Mouse (Mus musculus): ENCODE measurements around the gene Neurl3. TPM values are rescaled to one million over a fixed set of nuclear protein-coding genes. Genes with fewer than 3 reads are reported as not detected.

Gene Neurl3
- total RNA-seq, 2 experiments from 2014 or later: 0.54 to 0.69 TPM

DNA sequence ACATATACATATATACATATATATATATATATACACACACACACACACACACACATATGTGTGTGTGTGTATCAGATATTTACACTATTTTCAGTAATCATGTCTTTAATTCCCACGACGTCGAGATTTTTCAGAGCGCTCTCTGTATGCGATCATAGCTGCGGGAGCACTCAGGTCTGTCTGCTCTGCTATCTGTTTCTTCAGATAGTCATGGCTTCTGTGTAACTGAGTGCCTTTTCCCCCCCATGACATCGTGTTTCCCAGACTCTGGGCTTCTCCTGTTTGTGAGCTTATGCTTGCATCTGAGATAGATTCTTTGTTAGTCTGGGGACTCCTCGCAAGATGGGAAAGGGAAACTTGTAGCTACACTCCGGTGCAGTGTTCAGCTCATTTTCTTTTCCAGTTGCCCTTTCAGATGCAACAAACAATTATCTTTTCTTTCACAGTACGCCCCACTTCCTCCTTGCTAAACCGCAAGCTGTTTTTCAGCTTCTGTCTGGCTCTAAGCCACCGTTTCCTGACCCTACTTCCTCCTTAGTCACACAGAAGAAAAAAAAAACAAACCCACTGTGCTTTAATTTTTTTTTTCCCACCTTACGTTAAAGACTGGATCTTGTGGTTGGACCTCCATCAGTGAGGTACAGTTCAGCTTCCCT lies 10.5 kb downstream of the Neurl3 start:
- DNase-seq (ENCODE audit: extremely low spot score in 1 of 2, low spot score in 2 of 2): peak; percentile 37 to 70
- intact Hi-C loops (cut with DNase I): no loop called here

GRCm38 (mm10) chr1:36261708-36262504 lies 12.6 kb downstream of the Neurl3 start:
- intact Hi-C loops (cut with DNase I): no loop called here
- DNase-seq (ENCODE audit: extremely low spot score in 1 of 2, low spot score in 2 of 2): no peak

DNA sequence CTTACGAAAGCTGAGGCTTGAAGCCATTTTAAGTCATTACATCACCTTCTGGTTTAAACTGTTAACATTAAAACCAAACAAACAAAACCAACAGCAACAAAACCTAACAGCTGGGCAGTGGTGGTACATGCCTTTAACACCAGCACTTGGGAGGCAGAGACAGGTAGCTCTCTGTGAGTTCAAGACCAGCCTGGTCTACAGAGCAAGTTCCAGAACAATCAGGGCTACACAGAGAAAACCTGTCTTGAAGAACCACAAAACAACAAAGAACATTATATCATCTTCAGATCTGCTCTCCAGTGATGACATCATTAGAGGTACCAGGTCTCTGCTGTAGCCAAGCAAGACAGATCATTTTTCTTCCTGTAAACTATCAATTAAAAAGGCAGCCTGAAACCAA lies 14.1 kb downstream of the Neurl3 start:
- no peak for DNase-seq (ENCODE audit: extremely low spot score in 1 of 2, low spot score in 2 of 2)
- intact Hi-C loops (cut with DNase I): no loop called here

- intact Hi-C loops (cut with DNase I): loop anchor here (10.0 kb wide), 2 partner anchors 404 to 1364 kb away; no protein-coding TSS in a partner anchor
- no peak for DNase-seq (ENCODE audit: extremely low spot score in 1 of 2, low spot score in 2 of 2)
Observed at GRCm38 (mm10) chr1:36259281-36259680, 15.2 kb downstream of the Neurl3 start.

- DNase-seq (ENCODE audit: extremely low spot score in 1 of 2, low spot score in 2 of 2): no peak
- intact Hi-C loops (cut with DNase I): loop anchor here (10.0 kb wide), 2 partner anchors 404 to 1364 kb away; no protein-coding TSS in a partner anchor
Observed at GRCm38 (mm10) chr1:36258631-36259030, 15.8 kb downstream of the Neurl3 start.

GRCm38 (mm10) chr1:36257276-36257675 lies 17.2 kb downstream of the Neurl3 start:
- DNase-seq (ENCODE audit: extremely low spot score in 1 of 2, low spot score in 2 of 2): no peak
- intact Hi-C loops (cut with DNase I): loop anchor here (10.0 kb wide), 2 partner anchors 402 to 1362 kb away; no protein-coding TSS in a partner anchor

DNA sequence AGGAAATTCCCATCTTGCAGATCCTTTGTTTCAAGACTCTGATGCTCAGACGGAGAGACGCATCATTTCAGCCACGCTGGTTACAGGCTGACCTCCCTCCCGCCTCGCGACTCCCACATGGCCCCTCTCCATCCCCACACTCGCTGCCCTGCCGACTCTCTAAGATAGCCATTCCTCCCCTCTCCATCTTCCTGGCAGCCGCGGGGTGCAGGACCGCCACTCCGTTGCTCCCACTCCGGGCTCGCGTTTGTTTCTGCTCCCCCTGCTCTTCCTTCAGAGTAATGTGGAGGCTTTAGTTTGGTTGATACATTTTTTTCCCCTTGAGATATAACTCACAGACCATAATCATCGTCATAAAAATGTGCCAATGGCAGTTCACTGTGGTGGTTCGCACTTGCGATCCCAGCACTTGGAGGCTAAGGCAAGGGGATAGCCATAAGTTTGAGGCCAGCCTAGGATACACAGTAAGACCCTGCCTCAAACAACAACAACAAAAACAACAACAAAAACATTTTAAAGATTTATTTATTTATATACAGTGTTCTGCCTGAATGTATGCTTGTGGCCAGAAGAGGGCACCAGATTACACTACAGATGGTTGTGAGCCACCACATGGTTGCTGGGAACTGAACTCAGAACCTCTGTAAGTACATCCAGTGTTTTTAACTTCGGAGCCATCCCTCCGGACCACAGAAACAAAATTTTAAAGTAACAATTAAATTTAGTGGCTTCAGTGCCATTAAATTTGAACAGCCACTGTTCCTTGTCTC lies 18.4 kb downstream of the Neurl3 start:
- intact Hi-C loops (cut with DNase I): loop anchor here (10.0 kb wide), 2 partner anchors 401 to 1361 kb away; no protein-coding TSS in a partner anchor
- no peak for DNase-seq (ENCODE audit: extremely low spot score in 1 of 2, low spot score in 2 of 2)

DNA sequence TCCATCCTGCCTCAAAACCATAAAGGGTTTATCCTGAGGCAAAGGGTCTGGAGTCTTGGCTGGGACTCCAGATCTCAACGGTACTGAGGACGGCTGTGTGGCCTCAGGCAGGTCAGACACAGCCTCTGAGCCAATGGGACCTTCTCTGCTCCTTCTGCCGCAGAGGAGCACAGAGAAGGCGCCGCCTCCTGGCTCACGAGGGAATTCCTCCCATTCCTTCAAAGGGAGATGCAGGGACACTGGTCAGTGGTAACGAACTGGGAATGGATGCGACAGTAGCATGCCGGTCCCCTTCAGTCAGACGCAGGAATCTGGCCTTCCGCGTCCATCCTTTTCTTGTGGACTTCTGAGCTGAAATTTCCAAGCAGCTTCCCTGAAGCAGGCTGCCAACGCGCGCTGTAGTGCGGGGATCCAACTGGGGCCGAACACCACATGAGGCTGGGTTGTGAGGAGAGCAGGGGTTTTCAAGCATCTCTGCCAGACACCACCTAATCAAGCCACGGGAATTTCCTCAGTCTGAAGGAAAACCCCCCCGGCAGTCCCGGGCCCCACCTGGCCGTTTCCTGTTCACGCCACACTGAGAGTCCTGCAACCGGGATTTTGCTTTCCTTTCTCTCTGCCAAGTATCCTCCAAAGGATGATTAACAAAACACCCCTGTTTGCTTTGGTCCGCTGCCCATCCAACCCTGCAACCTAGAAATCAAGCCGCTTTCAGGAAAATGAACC lies 19.7 kb downstream of the Neurl3 start:
- peak in 1 of 2 experiments; percentile 72 for DNase-seq (ENCODE audit: extremely low spot score in 1 of 2, low spot score in 2 of 2)
- intact Hi-C loops (cut with DNase I): loop anchor here (10.0 kb wide), 2 partner anchors 400 to 1360 kb away; no protein-coding TSS in a partner anchor

GRCm38 (mm10) chr1:36252791-36253190 lies 21.7 kb downstream of the Neurl3 start:
- DNase-seq (ENCODE audit: extremely low spot score in 1 of 2, low spot score in 2 of 2): peak; percentile 75 to 81
- intact Hi-C loops (cut with DNase I): loop anchor here (10.0 kb wide), 2 partner anchors 398 to 1358 kb away; no protein-coding TSS in a partner anchor

DNA sequence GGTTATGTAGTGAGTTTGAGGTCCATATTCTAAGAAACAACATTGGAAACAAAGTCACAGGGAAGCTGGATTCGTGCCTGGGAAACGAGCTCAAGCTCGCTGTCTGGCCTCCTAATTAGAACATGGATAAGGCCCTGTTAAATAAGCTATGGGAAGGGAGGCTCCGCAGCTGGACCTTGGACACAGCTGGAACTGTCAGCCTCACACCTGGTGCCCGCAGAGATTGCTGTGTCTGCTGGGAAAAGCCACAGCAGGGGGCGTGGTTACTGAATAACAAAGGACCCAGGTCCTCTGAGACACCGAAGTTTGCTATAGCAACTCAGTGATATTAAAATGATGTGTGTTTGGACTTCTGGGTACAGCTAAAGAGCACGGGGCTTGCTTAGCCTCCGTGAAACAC lies 23.1 kb downstream of the Neurl3 start:
- peak in 1 of 2 experiments; percentile 30 for DNase-seq (ENCODE audit: extremely low spot score in 1 of 2, low spot score in 2 of 2)
- intact Hi-C loops (cut with DNase I): loop anchor here (10.0 kb wide), 2 partner anchors 397 to 1357 kb away; no protein-coding TSS in a partner anchor

GRCm38 (mm10) chr1:36246688-36247087 lies 27.8 kb downstream of the Neurl3 start:
- intact Hi-C loops (cut with DNase I): no loop called here

DNA sequence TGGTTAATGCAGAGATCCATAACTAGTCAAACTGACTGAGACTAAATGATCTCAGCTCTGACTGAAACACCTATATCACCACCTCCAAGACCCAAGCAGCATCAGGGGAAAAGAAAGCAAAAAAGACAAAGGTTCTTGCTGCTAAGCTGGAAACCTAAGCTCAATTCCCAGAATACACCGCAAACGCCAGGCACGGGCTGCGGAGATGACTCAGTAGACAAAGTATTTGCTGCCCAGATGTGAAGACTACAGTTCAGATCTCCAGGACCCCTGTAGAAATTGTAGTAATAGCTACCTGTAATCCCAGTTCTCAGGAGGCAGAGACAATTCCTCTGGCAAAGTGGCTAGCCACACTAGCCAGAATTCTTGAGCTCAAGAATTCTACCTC lies 29.7 kb downstream of the Neurl3 start:
- no peak for DNase-seq (ENCODE audit: extremely low spot score in 1 of 2, low spot score in 2 of 2)
- intact Hi-C loops (cut with DNase I): no loop called here

More at GRCm38 (mm10) chr1:36246688-36247087, 27.8 kb downstream of the Neurl3 start:
- DNase-seq (ENCODE audit: extremely low spot score in 1 of 2, low spot score in 2 of 2): no peak

DNA sequence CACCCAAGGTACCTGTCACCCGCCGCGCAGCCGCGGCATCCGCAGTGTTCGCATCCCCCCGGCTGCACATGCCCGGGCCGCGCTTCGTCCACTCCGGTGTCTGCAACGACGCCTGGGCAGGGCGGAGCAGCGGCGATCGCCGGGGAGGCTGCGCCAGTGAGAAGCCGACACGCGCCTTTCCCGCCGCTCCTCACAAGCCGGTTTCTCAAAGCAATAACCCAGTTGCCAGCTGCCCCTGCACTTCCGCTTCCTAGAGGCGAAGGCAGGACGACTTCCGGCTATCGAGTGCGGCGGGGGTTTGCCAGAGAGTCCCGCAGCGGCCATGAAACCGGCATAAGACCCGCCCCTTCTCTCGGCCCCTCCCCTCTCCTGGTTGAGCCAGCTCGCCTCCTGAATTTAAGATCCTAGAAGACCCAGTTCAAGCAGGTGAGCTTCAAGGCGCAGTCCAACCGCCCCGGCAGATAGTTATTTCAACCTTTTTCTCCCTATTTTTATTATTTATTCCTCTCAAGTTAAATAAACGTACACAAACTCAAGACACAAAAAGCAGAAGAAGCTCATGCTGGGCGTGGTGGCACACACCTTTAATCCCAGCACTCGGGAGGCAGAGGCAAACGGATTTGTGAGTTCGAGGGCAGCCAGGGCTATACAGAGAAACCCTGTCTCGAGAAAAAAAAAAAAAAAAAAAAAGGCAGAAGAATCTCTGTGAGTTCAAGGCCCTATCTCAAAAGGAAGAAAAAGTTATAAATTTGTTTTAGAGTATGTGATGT lies 30.2 kb downstream of the Neurl3 start, which contains the start of gene Uggt1:
Gene Uggt1 (minus strand): TSS at position 663 of the 770 bp plus-strand sequence.
- peak; percentile 93 to 95 for DNase-seq (ENCODE audit: extremely low spot score in 1 of 2, low spot score in 2 of 2)
- intact Hi-C loops (cut with DNase I): no loop called here

DNA sequence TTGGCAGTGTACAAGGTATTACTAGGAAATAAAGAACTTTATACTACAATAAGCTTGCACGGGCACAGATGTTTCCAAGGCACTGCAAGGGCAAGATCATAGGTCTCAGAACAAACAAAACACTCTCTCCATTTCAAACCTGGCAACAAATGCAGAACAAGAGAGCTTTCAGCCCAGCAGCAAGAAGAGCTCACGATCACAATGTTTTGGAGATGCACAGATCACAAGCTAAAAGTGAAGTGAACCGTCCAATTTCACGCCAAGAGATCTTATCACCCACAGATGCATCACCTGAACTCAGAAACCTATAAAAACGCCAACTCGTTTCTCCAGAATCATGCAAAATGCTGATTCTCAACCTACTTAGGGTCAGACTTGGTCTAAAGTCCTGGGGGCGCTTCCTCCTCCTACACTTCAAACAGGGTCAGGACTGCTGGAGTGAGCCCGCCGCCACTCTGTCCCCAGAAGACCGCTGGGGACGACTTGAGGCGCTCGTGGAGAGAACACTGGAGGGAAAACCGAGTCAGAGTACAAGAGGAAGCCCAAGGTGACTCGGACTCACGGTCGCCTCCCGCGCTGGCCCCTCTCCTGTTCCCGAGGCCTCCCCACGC lies 30.9 kb downstream of the Neurl3 start:
- intact Hi-C loops (cut with DNase I): no loop called here
- DNase-seq (ENCODE audit: extremely low spot score in 1 of 2, low spot score in 2 of 2): no peak

DNA sequence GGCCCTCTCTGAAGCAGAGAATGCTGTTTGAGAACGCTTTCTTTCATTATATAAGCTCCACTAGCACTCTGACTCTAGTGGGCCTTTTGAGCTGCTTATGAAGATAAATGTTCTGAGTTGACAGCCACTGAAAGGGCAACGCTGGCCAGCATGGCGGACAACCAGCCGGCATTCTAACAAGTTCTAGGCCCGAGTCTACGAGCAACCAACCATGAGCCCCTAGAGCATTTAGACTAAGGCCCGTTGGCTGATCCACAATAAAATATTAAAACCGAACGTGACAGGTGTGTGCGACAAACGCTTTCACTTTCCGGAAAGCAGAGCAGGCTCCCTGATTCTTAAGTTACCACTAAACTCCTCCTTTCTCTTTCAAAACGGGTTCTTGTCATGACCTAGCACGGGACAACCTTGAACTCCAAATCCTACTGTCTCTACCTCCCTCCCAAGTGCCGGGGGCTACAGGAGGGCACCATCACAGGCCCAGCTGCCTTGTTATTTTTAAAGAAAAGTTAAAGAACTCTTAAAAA lies 32.5 kb downstream of the Neurl3 start:
- intact Hi-C loops (cut with DNase I): no loop called here
- DNase-seq (ENCODE audit: extremely low spot score in 1 of 2, low spot score in 2 of 2): no peak

- intact Hi-C loops (cut with DNase I): no loop called here
- DNase-seq (ENCODE audit: extremely low spot score in 1 of 2, low spot score in 2 of 2): no peak
Observed at GRCm38 (mm10) chr1:36240176-36240575, 34.3 kb downstream of the Neurl3 start.

GRCm38 (mm10) chr1:36239396-36239795 lies 35.1 kb downstream of the Neurl3 start:
- intact Hi-C loops (cut with DNase I): no loop called here

More at GRCm38 (mm10) chr1:36239396-36239795, 35.1 kb downstream of the Neurl3 start:
- DNase-seq (ENCODE audit: extremely low spot score in 1 of 2, low spot score in 2 of 2): no peak

Measured in left cerebral cortex, postnatal 10 days (tissue).